Mouse (Mus musculus) embryonic fibroblast, embryonic 13.5 days (primary cell): ENCODE results near the gene Olfr311. TPM values are rescaled to one million over a fixed set of nuclear protein-coding genes. Genes with fewer than 3 reads are reported as not detected.
"Not testable (repeated sequence)": the region's sequence is repeated elsewhere in the genome, so short reads cannot be mapped to it uniquely, and the experiment has no call there.

Source experiments
- H3K27ac ChIP-seq: 2 replicates; pipeline ENCODE4 v1.5.1; 2012; ENCODE audit warnings: low read length, control low read depth, inconsistent platforms; ENCODE audit not compliant: insufficient read depth
- H3K4me1 ChIP-seq: 2 replicates; pipeline ENCODE4 v1.6.1; 2011; ENCODE audit warnings: low read length; ENCODE audit not compliant: control insufficient read depth, insufficient read depth
- H3K4me3 ChIP-seq: 2 replicates; pipeline ENCODE4 v1.5.1; 2011; ENCODE audit warnings: mild to moderate bottlenecking, control low read depth, low read length; ENCODE audit not compliant: insufficient read depth
- CTCF ChIP-seq: IDR thresholded peaks from 2 replicates; pipeline ENCODE4 v1.5.1; 2011; ENCODE audit warnings: mild to moderate bottlenecking, control low read depth, low read length, moderate library complexity, borderline replicate concordance; ENCODE audit not compliant: insufficient read depth
- POLR2A ChIP-seq: IDR thresholded peaks from 2 replicates; pipeline ENCODE4 v1.6.1; 2011; ENCODE audit warnings: low read depth, mild to moderate bottlenecking, control low read depth, low read length, moderate library complexity
- polyA plus RNA-seq: library from polyadenylated mRNA; stranded (reverse); fragments of >200 nt; gene quantifications from 2 replicates; pipeline ENCODE4 v1.2.4, GENCODE M21; 2011; ENCODE audit warnings: low read depth; ENCODE audit not compliant: missing spikeins, insufficient read length

Olfr311 gene
- polyA plus RNA-seq, result not detected in 2 replicates

- H3K27ac ChIP-seq, H3K4me1 ChIP-seq, H3K4me3 ChIP-seq: not testable (repeated sequence)
Measured at GRCm38 (mm10) chr11:58838951-58839350, at the start of gene Olfr311. Olfr311 (plus strand) TSS chr11:58839251.

- H3K4me3 ChIP-seq, result no peak overlapping the region
- H3K4me1 ChIP-seq, result no peaks in the 10 kb centered on the region
- H3K27ac ChIP-seq, result no peak overlapping the region
- TF ChIP-seq POLR2A (no peak), CTCF (no peak)
Measured at GRCm38 (mm10) chr11:58789532-58789931, 49.5 kb upstream of the Olfr311 start.

DNA sequence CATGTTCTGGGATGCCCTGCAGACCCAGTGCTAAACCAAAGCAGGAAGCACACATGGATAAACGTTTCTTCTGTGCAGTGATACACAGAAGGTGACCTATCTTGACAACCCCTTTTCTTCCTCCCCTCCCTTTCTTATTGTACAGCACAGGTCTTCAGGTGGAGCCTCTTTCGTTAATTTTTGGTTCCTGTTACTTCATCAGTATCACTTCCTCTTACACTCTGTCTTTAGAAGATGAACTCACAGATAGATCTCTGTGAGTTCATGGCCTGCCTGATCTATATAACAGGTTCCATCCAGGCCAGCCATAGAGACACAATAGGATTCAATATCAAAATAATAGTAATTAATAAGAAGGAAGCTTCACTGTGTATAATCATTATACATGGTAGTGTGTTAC, 49.0 kb upstream of the Olfr311 start:
- H3K4me3 ChIP-seq, result no peak overlapping the region

GRCm38 (mm10) chr11:58790646-58791045, 48.4 kb upstream of the Olfr311 start:
- Histone ChIP-seq H3K4me1 (no peaks in the 10 kb centered on the region), H3K27ac (no peak overlapping the region), H3K4me3 (no peak overlapping the region)
- TF ChIP-seq CTCF (no peak), POLR2A (no peak)

More for the DNA sequence above, 49.0 kb upstream of the Olfr311 start:
- H3K27ac ChIP-seq, result no peak overlapping the region
- TF ChIP-seq POLR2A (no peak), CTCF (no peak)
- no peaks in the 10 kb centered on the region for H3K4me1 ChIP-seq

GRCm38 (mm10) chr11:58795856-58796255, 43.2 kb upstream of the Olfr311 start:
- H3K4me1 ChIP-seq, result no peaks in the 10 kb centered on the region
- TF ChIP-seq POLR2A, result no peak
- no peak for TF ChIP-seq CTCF
- H3K4me3 ChIP-seq, result no peak overlapping the region
- no peak overlapping the region for H3K27ac ChIP-seq

DNA sequence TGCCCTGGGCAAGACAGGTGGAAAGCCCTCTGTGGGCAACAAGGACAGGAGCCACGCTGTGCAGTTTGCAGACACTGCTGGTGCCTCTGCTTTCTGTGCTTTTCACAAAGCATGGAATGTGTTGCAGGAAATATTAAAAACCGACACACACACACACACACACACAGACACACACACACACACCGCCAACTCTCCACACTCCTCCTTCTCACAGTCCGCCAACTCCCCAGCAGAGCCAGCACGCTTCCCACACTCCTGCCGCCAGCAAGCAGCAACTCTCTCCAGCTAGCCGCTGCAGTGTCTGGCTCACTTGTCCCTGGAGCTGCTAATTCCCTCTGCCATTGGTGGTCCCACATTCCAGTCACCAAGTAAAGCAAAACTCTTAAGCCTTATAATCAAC, 42.2 kb upstream of the Olfr311 start:
- Histone ChIP-seq H3K27ac (no peak overlapping the region), H3K4me3 (no peak overlapping the region), H3K4me1 (no peaks in the 10 kb centered on the region)
- no peak for TF ChIP-seq POLR2A
- no peak for TF ChIP-seq CTCF

GRCm38 (mm10) chr11:58799747-58800146, 39.3 kb upstream of the Olfr311 start:
- H3K4me1 ChIP-seq, result no peaks in the 10 kb centered on the region
- TF ChIP-seq POLR2A (no peak), CTCF (no peak)
- no peak overlapping the region for H3K4me3 ChIP-seq
- H3K27ac ChIP-seq, result no peak overlapping the region

DNA sequence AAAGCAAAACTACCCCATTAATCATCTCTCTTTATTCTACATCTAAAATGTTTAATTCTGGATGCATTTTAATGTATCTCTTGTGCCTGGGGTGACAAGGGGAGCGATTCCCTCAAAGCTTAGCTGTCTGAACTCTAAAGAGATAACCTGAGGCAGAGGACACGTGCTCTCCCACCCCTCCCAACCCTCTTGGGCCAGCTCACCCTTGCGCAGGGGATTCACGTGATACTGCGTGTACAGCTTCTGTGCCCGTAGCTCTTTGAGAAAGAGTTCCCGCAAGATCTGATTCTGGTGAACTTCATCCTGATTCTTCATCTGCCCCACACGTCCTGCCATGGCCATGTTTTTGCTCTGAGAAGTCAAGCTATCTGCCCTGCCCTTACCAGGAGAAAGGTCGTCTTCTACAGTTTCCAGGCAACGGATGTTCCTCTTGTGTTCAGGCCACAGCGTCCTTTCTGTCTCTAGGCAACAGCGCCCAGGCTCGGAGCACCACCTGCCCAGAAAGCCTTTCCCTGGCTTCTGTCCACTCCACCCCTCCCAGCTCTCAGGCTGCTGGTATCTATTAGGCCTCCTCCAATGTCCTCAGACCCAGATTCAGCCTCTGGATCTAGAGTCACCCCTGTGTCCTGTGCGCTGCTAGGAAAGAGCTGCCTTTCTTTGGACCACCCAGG, 37.4 kb upstream of the Olfr311 start, which contains the start of gene Fam183b:
TSS of gene Fam183b (minus strand) at position 403 of the 671 bp plus-strand sequence.
- TF ChIP-seq POLR2A (no peak), CTCF (no peak)
- H3K27ac ChIP-seq, result no peak within 1 kb of the TSS
- no peaks in the 10 kb centered on the region for H3K4me1 ChIP-seq
- no peak within 1 kb of the TSS for H3K4me3 ChIP-seq

DNA sequence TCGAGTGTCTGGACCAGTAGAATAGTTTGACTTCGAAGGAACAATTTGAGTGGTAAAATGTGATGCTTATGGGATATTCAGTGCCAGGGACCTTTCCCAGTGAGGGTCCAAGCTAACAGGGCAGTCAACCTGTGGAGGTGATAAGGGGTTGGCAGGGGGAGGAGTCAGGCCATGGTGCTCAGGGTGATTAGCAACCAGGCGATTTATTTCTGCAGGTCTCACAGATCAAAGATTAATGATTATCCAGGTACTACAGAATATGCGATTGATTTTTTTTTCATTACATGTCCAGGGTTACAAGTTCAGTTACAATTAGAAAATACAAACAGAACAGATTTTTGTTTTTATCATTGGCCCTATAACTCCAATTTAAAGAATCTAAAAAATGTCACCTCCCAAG, 35.2 kb upstream of the Olfr311 start:
- no peak overlapping the region for H3K4me3 ChIP-seq
- no peak for TF ChIP-seq CTCF
- TF ChIP-seq POLR2A, result no peak
- no peaks in the 10 kb centered on the region for H3K4me1 ChIP-seq
- H3K27ac ChIP-seq, result no peak overlapping the region

GRCm38 (mm10) chr11:58804393-58804792, 34.7 kb upstream of the Olfr311 start:
- TF ChIP-seq CTCF (no peak), POLR2A (no peak)
- Histone ChIP-seq H3K4me3 (no peak overlapping the region), H3K27ac (no peak overlapping the region), H3K4me1 (no peaks in the 10 kb centered on the region)
